Mouse (Mus musculus) spleen, adult 2 months (tissue): Measurements from ENCODE around the gene D10Wsu102e.

Experiments used
- CTCF ChIP-seq: fragments of 200-500 bp; IDR thresholded peaks from 2 replicates; pipeline ENCODE4 v1.5.1; 2011; ENCODE audit warnings: mild to moderate bottlenecking, inconsistent platforms; ENCODE audit not compliant: insufficient read depth, insufficient read length, insufficient replicate concordance; ENCODE audit errors: extremely low read depth
- POLR2A ChIP-seq: fragments of 200-500 bp; IDR thresholded peaks from 2 replicates; pipeline ENCODE4 v1.6.1; 2011; ENCODE audit warnings: low read depth, low read length, inconsistent platforms

DNA sequence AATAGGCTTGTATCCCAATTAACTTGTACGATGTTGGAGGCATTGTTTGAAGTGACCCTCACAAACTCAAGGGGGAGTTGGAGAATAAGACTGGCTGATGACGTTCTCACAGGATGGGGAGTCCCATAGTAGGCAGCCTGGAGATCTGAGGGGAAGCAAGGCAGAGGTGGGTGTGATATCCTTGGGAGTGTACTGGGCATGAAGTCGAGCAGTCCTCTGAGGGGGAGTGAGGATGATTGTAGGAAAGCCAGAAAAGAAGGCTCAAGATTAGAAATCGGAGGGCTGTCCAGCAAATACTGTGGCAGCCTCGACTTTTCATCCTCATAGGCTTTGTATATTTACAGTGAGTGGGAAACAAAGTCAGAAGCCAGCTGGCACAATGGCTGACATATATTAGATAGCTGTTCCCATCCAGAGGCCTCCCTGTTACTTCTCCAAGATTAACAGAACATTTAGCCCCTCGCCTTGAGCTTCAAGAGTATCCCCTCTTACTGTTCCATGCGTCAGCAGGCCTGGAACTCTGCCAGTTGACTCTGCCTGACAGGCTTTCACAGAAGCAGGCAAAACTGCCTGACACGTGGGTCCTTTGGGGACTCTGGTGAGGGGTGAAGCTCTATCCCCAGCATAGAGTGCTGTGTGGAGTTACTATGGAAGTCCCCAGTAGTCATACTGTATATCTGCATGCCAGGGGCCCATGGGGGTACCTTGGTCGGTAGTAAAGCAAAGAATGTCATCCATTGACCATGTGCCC, 18.2 kb downstream of the D10Wsu102e start:
- no peak for TF ChIP-seq CTCF
- no peak for TF ChIP-seq POLR2A
